Mouse (Mus musculus) stomach, postnatal 0 days (tissue): ENCODE results near the gene Mcf2l. TPM values are rescaled to one million over a fixed set of nuclear protein-coding genes. Genes with fewer than 3 reads are reported as not detected.

ENCODE experiments used
- ATAC-seq: fragments of 200-750 bp; cut with Nextera tagmentation; 2 replicates; pipeline ENCODE4 v1.8.0; 2017; ENCODE audit not compliant: low FRiP score, low TSS enrichment
- DNase-seq: peaks from one replicate; pipeline ENCODE4 v3.0.0-alpha.2; 2016; ENCODE audit warnings: low spot score
- H3K27ac ChIP-seq: fragments of 300-500 bp; sonication (generic); replicated peaks from 2 replicates; pipeline ENCODE4 v1.5.1; 2014; ENCODE audit warnings: mild to moderate bottlenecking, control low read depth
- H3K27me3 ChIP-seq: fragments of 300-500 bp; sonication (generic); 2 replicates; pipeline ENCODE4 v1.6.1; 2014; ENCODE audit warnings: low read length; ENCODE audit not compliant: control insufficient read depth, insufficient read depth
- H3K36me3 ChIP-seq: fragments of 300-500 bp; sonication (generic); 2 replicates; pipeline ENCODE4 v1.6.1; 2014; ENCODE audit warnings: low read length, mixed read lengths; ENCODE audit not compliant: control insufficient read depth, insufficient read depth
- H3K4me1 ChIP-seq: fragments of 300-500 bp; sonication (generic); replicated peaks from 2 replicates; pipeline ENCODE4 v1.6.1; 2014; ENCODE audit warnings: antibody characterized with exemption; ENCODE audit not compliant: control insufficient read depth, insufficient read depth
- H3K4me2 ChIP-seq: fragments of 300-500 bp; sonication (generic); replicated peaks from 2 replicates; pipeline ENCODE4 v1.6.1; 2014; ENCODE audit warnings: low read depth, mild to moderate bottlenecking, control low read depth, moderate library complexity
- H3K4me3 ChIP-seq: fragments of 300-500 bp; sonication (generic); 2 replicates; pipeline ENCODE4 v1.5.1; 2014; ENCODE audit warnings: low read depth, low read length, control low read depth
- H3K9ac ChIP-seq: fragments of 300-500 bp; sonication (generic); 2 replicates; pipeline ENCODE4 v1.6.1; 2014; ENCODE audit warnings: mild to moderate bottlenecking, low read length, control low read depth, mixed read lengths
- H3K9me3 ChIP-seq: fragments of 300-500 bp; sonication (generic); 2 replicates; pipeline ENCODE4 v1.6.1; 2016; ENCODE audit warnings: low read length; ENCODE audit not compliant: control insufficient read depth
- CTCF ChIP-seq: IDR thresholded peaks from 2 replicates; pipeline ENCODE4 v1.5.1; 2016; ENCODE audit warnings: antibody characterized with exemption, low read depth, mild to moderate bottlenecking, moderate library complexity
- EP300 ChIP-seq: optimal IDR thresholded peaks from 2 replicates; pipeline ENCODE3; 2016; ENCODE audit warnings: antibody characterized with exemption
- WGBS: fragments of 180-500 bp; shearing (Covaris S2); extraction: QIAGEN DNeasy Blood & Tissue Kit; methylation state at CpG from one replicate; pipeline ENCODE4 v1.1.7; 2014; 5-methylcytosine and 5-hydroxymethylcytosine counted together
- polyA plus RNA-seq: library from polyadenylated mRNA; unstranded; fragments of >200 nt; fragmentation: Nextera tagmentation; extraction: Ambion mirVana; gene quantifications from 2 replicates; pipeline ENCODE4 v1.2.1, GENCODE M21; 2015

Gene Mcf2l
- polyA plus RNA-seq, 1 experiment from 2014 or later, result 9.6 TPM

DNA sequence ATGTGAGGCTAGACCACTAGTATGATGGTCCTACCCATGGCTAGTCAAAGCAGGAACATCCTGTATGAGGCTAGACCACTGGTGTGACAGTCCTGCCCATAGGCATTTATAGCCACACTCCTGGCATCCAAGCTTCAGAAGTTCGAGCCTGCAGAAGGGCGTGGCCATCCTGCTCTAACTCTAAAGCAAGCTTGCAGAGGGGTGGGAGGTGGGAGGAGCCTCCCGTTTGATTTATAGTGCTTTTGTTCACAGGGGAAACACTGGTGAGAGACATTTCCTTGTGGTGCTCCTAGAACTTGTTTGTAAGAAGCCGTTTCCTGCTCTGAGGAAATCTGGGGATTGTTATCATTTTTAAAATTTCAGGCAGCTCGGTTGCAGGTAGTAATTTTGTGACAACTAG lies 56.7 kb downstream of the Mcf2l start:
- DNase-seq (peak; percentile 58), ATAC-seq (no peak)
- Histone ChIP-seq H3K36me3 (no peaks in the 10 kb centered on the region), H3K27me3 (no peaks in the 10 kb centered on the region), H3K4me3 (no peak overlapping the region), H3K4me1 (no peaks in the 10 kb centered on the region; the same call in 1 of the 2 replicates), H3K27ac (peak overlapping the region; percentile 83), H3K9me3 (no peaks in the 10 kb centered on the region), H3K4me2 (peak overlapping the region; percentile 36; the same call in 1 of the 2 replicates), H3K9ac (no peak overlapping the region)
- TF ChIP-seq EP300, result no peak
- no peak for TF ChIP-seq CTCF
- 13% methylated on average over 5 of the region's 5 CpGs for WGBS

DNA sequence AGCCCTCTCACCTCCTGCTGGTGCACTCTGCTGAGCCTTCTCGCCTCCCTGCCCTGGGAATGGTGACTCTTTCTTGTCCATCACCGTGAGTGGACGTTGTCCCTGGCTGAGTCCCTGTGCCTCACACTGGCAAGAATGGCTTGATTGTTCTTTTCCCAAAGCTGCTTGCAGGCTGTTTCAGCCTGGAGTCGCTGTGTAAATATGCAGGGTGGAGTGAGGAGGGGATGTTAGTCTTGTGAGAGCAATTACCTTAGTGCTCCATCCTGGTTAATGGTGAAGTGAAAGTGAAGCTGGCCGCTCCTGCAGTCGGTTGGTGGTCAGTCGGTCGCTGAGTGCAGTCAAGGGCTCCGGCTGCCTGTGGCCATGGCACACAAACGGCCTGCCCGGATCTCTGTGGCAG lies 57.8 kb downstream of the Mcf2l start:
- peak overlapping the region; percentile 83 for H3K27ac ChIP-seq
- no peaks in the 10 kb centered on the region for H3K9me3 ChIP-seq
- H3K4me2 ChIP-seq, result peak overlapping the region; percentile 36
- TF ChIP-seq EP300, result no peak
- no peak for TF ChIP-seq CTCF
- ATAC-seq (peak; percentile 33), DNase-seq (peak; percentile 70)
- peak overlapping the region; percentile 41 for H3K9ac ChIP-seq
- peak overlapping the region; percentile 17; the same call in 1 of the 2 replicates for H3K4me3 ChIP-seq
- no peaks in the 10 kb centered on the region; the same call in 1 of the 2 replicates for H3K4me1 ChIP-seq
- H3K36me3 ChIP-seq, result no peaks in the 10 kb centered on the region
- 34% methylated on average over 11 of the region's 11 CpGs for WGBS
- H3K27me3 ChIP-seq, result no peaks in the 10 kb centered on the region

DNA sequence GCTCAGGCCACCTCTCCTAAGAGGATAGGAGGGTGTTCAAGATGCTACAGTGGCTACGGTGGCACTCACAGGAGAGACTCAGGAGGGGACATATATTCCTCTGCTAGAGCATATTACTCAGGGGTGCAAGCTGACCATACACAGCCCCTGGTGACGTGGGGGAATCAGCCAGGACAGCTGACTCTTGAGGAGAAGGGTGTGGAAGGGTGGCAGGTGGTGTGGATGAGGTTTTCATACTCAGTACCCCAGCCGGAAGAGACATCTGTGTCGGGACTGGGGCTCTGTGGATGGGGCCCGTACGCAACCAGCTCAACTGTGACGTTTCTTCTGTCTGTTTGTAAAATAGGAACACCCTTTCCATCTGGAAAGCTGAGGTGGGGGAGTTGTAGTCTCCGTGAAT lies 58.9 kb downstream of the Mcf2l start:
- H3K9me3 ChIP-seq, result no peaks in the 10 kb centered on the region
- DNase-seq, result no peak
- peak overlapping the region; percentile 27 for H3K4me2 ChIP-seq
- H3K4me3 ChIP-seq, result no peak overlapping the region; the same call in 1 of the 2 replicates
- H3K36me3 ChIP-seq, result no peaks in the 10 kb centered on the region
- 79% methylated on average over 8 of the region's 8 CpGs for WGBS
- peak overlapping the region; percentile 41; the same call in 1 of the 2 replicates for H3K9ac ChIP-seq
- no peak for ATAC-seq
- TF ChIP-seq CTCF, result no peak
- no peak for TF ChIP-seq EP300
- H3K4me1 ChIP-seq, result no peaks in the 10 kb centered on the region; the same call in 1 of the 2 replicates
- no peaks in the 10 kb centered on the region for H3K27me3 ChIP-seq
- peak overlapping the region; percentile 83 for H3K27ac ChIP-seq

DNA sequence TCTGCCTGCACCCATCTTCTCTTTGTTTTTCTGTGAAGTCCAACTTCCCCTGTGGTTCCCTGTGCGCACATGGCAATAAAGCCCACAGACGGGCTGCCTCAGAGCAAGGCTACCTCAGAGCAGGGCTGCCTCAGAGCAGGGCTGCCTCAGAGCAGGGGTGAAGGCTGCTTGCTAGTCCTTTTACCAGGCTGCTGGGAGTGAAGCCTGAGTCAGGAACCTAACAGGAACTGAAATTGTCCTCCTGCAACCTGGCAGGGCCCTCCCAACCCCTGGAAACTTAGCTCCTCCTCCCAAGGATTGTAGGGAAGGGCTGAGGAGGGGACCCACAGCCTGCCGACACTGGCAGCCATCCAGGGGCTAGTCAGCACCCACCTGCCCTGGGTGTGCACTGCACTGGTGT lies 60.2 kb downstream of the Mcf2l start:
- H3K4me1 ChIP-seq, result no peaks in the 10 kb centered on the region; the same call in 1 of the 2 replicates
- H3K36me3 ChIP-seq, result no peaks in the 10 kb centered on the region
- WGBS, result 57% methylated on average over 3 of the region's 3 CpGs
- TF ChIP-seq CTCF (no peak), EP300 (no peak)
- H3K9ac ChIP-seq, result no peak overlapping the region
- no peak overlapping the region for H3K4me2 ChIP-seq
- H3K4me3 ChIP-seq, result no peak overlapping the region
- no peaks in the 10 kb centered on the region for H3K9me3 ChIP-seq
- ATAC-seq (peak; percentile 40), DNase-seq (peak; percentile 60)
- H3K27me3 ChIP-seq, result no peaks in the 10 kb centered on the region
- H3K27ac ChIP-seq, result peak overlapping the region; percentile 82

DNA sequence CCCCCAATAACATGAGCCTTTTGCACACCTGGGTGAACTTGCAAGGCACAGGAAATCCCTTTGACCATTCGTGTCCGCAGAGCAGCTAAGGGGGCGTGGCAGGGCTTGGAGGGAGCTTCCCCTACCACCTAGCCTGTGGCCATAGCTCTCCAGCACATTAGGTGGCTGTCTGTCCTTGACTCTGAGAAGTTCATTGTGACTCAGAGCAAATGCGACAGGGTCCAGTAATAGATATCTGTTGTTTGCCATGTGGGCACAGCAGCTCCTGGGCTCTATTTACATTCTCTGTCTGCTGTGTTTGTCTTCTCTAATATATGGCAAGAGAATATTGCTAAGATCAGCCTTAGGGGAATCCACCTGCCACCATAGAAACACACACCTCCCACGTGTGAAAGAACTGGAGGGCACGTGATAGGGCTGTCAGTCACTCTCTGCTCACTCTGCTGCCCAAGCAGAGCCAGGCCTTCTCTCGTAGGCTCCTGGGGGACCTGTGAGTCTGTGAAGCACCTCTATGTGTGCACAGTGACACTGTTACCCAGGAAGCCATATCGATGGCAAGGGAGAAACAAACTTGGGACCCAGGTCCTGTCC lies 60.9 kb downstream of the Mcf2l start:
- Histone ChIP-seq H3K9ac (no peak overlapping the region), H3K27me3 (no peaks in the 10 kb centered on the region), H3K9me3 (no peaks in the 10 kb centered on the region), H3K4me3 (no peak overlapping the region), H3K36me3 (no peaks in the 10 kb centered on the region), H3K4me1 (no peaks in the 10 kb centered on the region; the same call in 1 of the 2 replicates), H3K4me2 (no peak overlapping the region), H3K27ac (peak overlapping the region; percentile 82)
- no peak for TF ChIP-seq CTCF
- no peak for TF ChIP-seq EP300
- DNase-seq (peak; percentile 82), ATAC-seq (peak; percentile 82)
- 30% methylated on average over 8 of the region's 8 CpGs for WGBS

DNA sequence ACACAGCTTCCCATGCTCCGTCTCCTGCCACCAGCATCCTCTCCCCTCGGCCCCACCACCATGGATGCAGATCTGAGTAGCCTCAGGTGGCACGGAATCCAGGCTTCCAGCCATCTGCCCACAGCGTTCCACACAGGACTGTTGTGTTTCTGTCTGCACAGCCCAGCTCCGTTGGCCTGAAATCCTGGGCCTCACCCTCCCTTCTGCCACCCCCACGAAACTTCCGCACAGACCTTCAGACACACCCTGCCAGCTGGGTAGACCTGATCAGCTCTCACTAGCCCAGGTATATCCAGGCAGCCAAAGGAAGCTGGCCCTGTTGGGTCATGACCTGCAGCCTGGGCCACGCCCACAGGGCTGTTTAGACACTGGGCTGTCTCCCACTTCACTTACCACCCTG lies 66.9 kb downstream of the Mcf2l start:
- Histone ChIP-seq H3K36me3 (no peaks in the 10 kb centered on the region), H3K4me1 (no peaks in the 10 kb centered on the region), H3K9ac (no peak overlapping the region), H3K27me3 (no peaks in the 10 kb centered on the region), H3K4me2 (peak overlapping the region; percentile 25; the same call in 1 of the 2 replicates), H3K9me3 (no peaks in the 10 kb centered on the region), H3K27ac (peak overlapping the region; percentile 30), H3K4me3 (no peak overlapping the region)
- DNase-seq (peak; percentile 76), ATAC-seq (peak; percentile 53)
- 59% methylated on average over 8 of the region's 8 CpGs for WGBS
- no peak for TF ChIP-seq CTCF
- TF ChIP-seq EP300, result no peak
